Mouse (Mus musculus) layer of hippocampus, adult 9-10 months (tissue): ENCODE measurements around the gene Lgi2.

ENCODE experiments used
- DNase-seq: peaks from one replicate; pipeline ENCODE4 v3.0.0; 2022; ENCODE audit warnings: low spot score

The Lgi2 gene

DNA sequence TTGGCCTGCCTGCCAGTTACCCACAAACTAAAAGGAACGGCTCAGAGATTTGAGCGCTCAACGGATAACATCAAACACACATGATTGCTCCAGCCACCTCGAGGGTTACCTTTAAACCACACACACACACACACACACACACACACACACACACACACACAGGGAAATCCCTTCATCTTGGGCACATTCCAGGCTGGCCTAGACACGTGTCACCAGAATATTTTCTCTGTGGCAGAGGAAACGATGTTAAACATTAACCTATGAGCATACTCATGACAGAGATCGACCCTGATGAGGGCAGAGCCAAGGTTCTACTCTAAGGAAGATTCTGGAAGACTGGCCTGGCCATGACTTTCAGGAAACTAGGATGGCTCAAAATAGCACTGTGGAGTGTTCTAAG, 29.2 kb downstream of the Lgi2 start:
- no peak for DNase-seq

- DNase-seq: no peak
Observed at GRCm38 (mm10) chr5:52534798-52535590, 31.3 kb downstream of the Lgi2 start.

GRCm38 (mm10) chr5:52533705-52534104, 32.6 kb downstream of the Lgi2 start:
- no peak for DNase-seq

GRCm38 (mm10) chr5:52528545-52528944, 37.7 kb downstream of the Lgi2 start:
- no peak for DNase-seq

DNA sequence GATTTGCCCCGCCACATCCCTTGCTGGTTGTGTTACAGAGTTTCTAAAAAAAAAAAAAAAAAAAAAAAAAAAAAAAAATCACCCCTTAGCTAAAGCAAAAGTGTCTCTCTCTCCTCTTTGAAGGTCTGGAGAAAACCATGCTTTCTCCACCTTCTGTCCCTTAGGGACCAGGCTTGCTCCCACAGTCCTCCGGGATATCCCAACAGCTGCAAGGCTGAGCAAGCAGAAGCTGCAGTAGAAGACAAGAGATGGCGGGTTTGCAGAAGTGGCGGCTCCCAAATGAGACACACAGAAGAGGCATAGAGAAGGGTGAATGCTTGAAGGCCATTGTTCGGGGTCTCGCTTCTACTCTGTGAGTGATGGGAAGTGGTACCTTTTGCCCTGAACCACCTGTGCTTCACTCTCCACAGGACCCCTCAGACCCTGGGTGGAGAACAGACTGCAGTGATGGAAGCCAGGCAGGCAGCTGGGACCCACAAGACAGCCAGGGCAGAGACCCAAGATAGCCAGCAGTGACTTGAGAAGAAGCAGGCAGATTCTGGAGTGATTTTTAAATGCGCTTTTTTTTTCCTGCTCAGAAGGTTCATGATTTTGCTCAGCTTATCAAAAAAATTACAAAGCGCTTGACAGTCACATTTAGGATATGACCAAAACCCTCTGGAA, 39.8 kb downstream of the Lgi2 start:
- DNase-seq: no peak

- no peak for DNase-seq
Observed at GRCm38 (mm10) chr5:52524207-52524606, 42.1 kb downstream of the Lgi2 start.

- no peak for DNase-seq
Observed at GRCm38 (mm10) chr5:52519921-52520320, 46.3 kb downstream of the Lgi2 start.

- DNase-seq: no peak
Observed at GRCm38 (mm10) chr5:52516072-52516476, 50.2 kb downstream of the Lgi2 start.

DNA sequence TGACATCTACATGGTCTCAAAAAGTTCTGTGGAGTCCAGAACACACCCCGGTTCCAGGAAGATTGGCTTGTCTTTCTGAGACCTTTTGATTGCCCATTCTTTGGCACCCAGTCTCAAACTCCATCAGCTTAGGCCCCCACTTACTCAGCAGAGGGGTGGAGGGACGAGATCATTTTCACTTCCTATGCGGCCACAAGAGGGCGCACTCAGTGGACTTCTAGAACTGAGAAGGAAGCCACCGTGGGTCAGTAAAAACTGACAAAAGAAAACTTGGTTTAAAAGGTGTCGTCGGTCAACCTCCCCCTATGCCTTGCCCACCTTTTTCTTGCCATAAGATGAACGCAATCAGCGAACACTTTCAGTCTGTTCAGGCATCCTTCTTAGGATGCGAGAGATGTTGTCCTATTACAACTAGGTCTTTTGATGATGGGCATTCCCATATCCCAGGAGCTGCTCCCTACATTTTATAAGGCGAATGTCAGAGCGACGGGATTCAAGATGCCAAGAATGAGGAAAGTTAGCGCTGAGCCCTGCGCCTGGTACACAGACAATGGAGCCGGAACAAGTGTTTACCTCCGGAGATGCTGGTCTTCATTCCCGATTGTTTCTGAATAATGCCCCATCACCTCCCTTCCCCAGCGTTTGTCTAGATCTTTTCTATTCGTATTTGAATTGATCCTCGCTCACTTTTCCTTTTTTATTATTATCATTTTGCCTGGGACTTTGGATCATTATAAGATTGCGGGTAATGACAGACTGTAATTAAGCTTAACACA, 50.8 kb downstream of the Lgi2 start:
- DNase-seq: peak; percentile 74

DNA sequence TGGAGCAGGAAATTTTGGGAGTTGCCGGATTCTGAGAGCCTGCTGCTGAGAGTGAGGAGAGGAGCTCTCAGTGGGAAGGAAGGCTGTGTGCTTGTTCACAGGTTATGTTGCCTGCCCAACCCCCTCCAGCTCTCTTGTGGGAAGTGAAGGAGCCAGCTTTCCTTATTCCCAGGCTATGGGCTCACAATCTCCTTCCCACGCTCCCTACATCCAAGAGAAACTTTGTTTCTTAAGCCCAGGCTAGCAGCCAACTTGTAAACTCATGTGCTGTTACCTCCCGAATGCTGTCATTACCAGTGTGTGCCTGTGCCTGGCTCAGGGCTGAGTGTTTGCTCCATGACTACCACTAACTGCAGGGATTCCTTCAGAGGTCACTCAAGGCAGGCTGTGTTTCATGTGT, 55.2 kb downstream of the Lgi2 start:
- DNase-seq: no peak

DNA sequence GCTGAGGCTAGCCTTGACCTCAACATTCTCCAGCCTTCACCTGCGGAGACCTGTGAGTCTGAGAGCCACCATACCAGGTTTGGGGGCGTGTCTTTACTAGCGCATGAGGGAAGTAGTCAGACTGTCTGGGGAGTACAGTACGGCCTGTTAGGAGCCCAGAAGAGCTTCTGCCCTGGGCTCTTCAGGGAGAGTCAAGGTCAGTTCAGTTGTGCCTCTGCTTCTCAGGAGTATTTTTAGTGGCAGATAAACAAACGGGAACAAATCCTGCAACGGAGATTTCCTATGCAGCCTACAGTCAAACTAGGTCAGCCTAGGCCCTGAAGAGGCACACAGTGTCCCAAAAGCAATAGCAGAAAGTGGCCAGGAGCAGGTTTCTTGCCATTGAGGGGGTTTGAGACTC, 56.8 kb downstream of the Lgi2 start:
- no peak for DNase-seq

GRCm38 (mm10) chr5:52504666-52505065, 61.6 kb downstream of the Lgi2 start:
- DNase-seq: no peak

DNA sequence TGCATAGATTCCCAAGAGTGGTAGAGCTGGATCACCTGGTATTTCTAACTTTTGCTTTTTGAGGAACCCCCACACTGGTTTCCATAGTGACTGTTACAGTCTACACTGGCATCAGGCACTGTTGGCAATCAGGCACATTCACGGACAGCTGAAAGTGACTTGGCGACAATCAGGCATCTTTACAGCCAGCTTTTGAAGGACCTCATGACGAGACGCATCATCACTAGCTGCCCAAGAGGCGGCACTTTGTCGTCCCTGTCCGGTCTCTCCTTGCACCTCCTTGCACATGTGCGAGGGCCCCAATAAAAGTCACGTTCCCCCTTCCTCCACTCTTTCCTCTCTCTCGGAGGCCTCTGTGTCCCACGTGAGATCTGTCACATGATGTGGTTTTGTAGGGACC, 62.1 kb downstream of the Lgi2 start:
- DNase-seq: no peak

GRCm38 (mm10) chr5:52495671-52496070, 70.6 kb downstream of the Lgi2 start:
- no peak for DNase-seq

GRCm38 (mm10) chr5:52491496-52491895, 74.8 kb downstream of the Lgi2 start:
- DNase-seq: no peak

GRCm38 (mm10) chr5:52487559-52488430, 78.5 kb downstream of the Lgi2 start:
- no peak for DNase-seq
